ENCODE assay signal across 22 mouse cellular contexts in the genomic region with DNA sequence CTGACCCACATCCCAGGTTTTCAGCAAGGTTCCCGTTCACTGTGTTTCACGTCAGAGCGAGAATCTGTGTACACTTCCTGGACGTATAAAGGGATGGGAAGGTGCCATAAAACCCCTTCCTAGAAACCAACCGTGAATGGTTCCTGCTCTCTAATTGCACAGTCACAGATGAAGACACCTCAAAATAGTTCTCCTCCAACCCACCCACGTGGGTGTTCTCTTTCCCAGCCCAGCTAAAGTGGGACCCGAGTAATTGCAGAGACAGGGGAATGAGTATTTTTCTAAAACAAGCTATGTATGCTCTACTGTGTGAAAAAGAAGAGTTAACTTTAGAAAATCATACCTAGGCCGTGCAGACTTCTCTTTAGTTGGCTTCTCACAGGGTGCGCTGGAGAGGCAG.
DNase-seq lines count a peak whose midpoint lies in the region; ATAC-seq lines count a peak whose summit lies in the region.
"Had no signal": no experiment of that assay in that cellular context is flagged by ENCODE, and none has a peak within 500 bp of the region (broad histone marks: within the 10 kb centered on the region; RNA-seq: fewer than 3 reads in every experiment).

No protein-coding gene starts in this region.

- intact Hi-C loops in heart, postnatal 25 days (cut with DNase I), result no loop called here

- ATAC-seq in CD4-positive, CD25-positive, alpha-beta regulatory T cell, adult 4 months, result no peak
- ATAC-seq: activated CD4-positive, CD25-positive, alpha-beta regulatory T cell, adult 4 months; forebrain, embryonic 15.5 days; hindbrain, postnatal 0 days; inflammation-experienced regulatory T-cells, adult 6 months had no signal

- DNase-seq in heart, adult 11 months, result peak; percentile 19
- DNase-seq in heart, postnatal 25 days (ENCODE audit: low spot score), result no peak
- DNase-seq in right cerebral cortex, adult 18-20 months, result peak; percentile 72
- DNase-seq in right cerebral cortex, postnatal 4 days, result no peak
- peak; percentile 69 for DNase-seq in brain, adult 2 months (ENCODE audit: low read depth, low spot score)
- no peak for DNase-seq in layer of hippocampus, postnatal 25 days (ENCODE audit: extremely low spot score in 1 of 2, low spot score in 1 of 2)
- DNase-seq: adrenal gland, adult 8-10 months; adrenal gland, postnatal 25 days; B cell, adult 2 months; cerebellum, adult 18-20 months; cerebellum, adult 9-10 months; cerebellum, postnatal 14 days; gastrocnemius, adult 2 months; gastrocnemius, postnatal 14 days; heart, adult 18-20 months; heart, postnatal 10 days; heart, postnatal 4 days had no signal

Comparison
In these comparisons a context has a peak if more than half of its experiments do, and no peak if none do; other contexts are left out.
1. DNase-seq: peak in heart, adult 11 months (single experiment), right cerebral cortex, adult 18-20 months (single experiment) and brain, adult 2 months (single experiment); none in heart, postnatal 25 days (single experiment), right cerebral cortex, postnatal 4 days (single experiment) and layer of hippocampus, postnatal 25 days (0 of 2).